Mouse (Mus musculus): ENCODE data around the gene Map10.

DNA sequence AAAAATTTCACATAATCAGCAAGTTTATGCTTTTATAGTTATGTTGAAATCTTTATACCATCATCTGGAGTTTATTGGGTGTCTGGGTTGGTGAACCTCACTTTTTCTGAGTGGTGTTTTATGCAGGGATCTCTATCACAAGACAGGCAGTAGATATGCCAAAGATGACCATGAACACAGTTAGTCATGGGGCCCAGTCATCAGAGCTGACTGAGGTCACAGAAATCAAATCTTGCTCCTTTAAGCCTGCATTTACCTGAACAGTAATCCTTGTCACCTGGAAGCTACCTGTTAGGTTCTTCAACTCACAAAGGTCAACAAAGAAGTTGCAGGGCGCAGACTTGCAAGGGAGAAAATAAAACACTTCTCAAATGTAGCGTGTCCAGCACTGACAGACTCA is 14.8 kb upstream of the Map10 start:
- TF ChIP-seq CTCF (IDR thresholded peaks at IDR 0.05; ENCODE audit: low read depth, low read length), result no peak
- TF ChIP-seq POLR2A (IDR thresholded peaks at IDR 0.05; ENCODE audit: extremely low read depth, insufficient read depth, low read length), result no peak
